Mouse (Mus musculus) kidney, embryonic 14.5 days (tissue): Measurements from ENCODE around the gene Adgre5. TPM values are rescaled to one million over a fixed set of nuclear protein-coding genes. Genes with fewer than 3 reads are reported as not detected.

Source experiments
- ATAC-seq: fragments of 200-750 bp; cut with Nextera tagmentation; 2 replicates; pipeline ENCODE4 v1.8.0; 2017; ENCODE audit warnings: moderate number of reproducible peaks, mild to moderate bottlenecking, moderate TSS enrichment, moderate library complexity; ENCODE audit not compliant: low FRiP score, low TSS enrichment
- H3K27ac ChIP-seq: fragments of 300-500 bp; sonication (generic); 2 replicates; pipeline ENCODE4 v1.5.1; 2014; ENCODE audit warnings: low read depth, mild to moderate bottlenecking, low read length, moderate library complexity, mixed read lengths
- H3K27me3 ChIP-seq: fragments of 300-500 bp; sonication (generic); 2 replicates; pipeline ENCODE4 v1.6.1; 2014; ENCODE audit warnings: mild to moderate bottlenecking, low read length; ENCODE audit not compliant: control insufficient read depth, insufficient read depth
- H3K36me3 ChIP-seq: fragments of 300-500 bp; sonication (generic); 2 replicates; pipeline ENCODE4 v1.6.1; 2014; ENCODE audit warnings: low read length, mixed read lengths; ENCODE audit not compliant: control insufficient read depth, insufficient read depth
- H3K4me1 ChIP-seq: fragments of 300-500 bp; sonication (generic); 2 replicates; pipeline ENCODE4 v1.6.1; 2014; ENCODE audit warnings: low read length, mixed read lengths; ENCODE audit not compliant: control insufficient read depth, insufficient read depth
- H3K4me2 ChIP-seq: fragments of 300-500 bp; sonication (generic); replicated peaks from 2 replicates; pipeline ENCODE4 v1.6.1; 2014; ENCODE audit warnings: low read depth, mild to moderate bottlenecking, low read length
- H3K4me3 ChIP-seq: fragments of 300-500 bp; sonication (generic); 2 replicates; pipeline ENCODE4 v1.5.1; 2014; ENCODE audit warnings: mild to moderate bottlenecking, low read length
- H3K9ac ChIP-seq: fragments of 300-500 bp; sonication (generic); 2 replicates; pipeline ENCODE4 v1.6.1; 2014; ENCODE audit warnings: low read depth, mild to moderate bottlenecking, low read length, moderate library complexity
- H3K9me3 ChIP-seq: fragments of 300-500 bp; sonication (generic); 2 replicates; pipeline ENCODE4 v1.6.1; 2016; ENCODE audit warnings: low read length; ENCODE audit not compliant: control insufficient read depth
- WGBS: fragments of 180-500 bp; shearing (Covaris S2); extraction: QIAGEN DNeasy Blood & Tissue Kit; methylation state at CpG from one replicate; pipeline ENCODE4 v1.1.7; 2014; 5-methylcytosine and 5-hydroxymethylcytosine counted together
- polyA plus RNA-seq: library from polyadenylated mRNA; unstranded; fragments of >200 nt; fragmentation: Nextera tagmentation; extraction: Ambion mirVana; gene quantifications from 2 replicates; pipeline ENCODE4 v1.2.1, GENCODE M21; 2014

The Adgre5 gene
- 18.6 and 30.9 TPM in 2 replicates for polyA plus RNA-seq

DNA sequence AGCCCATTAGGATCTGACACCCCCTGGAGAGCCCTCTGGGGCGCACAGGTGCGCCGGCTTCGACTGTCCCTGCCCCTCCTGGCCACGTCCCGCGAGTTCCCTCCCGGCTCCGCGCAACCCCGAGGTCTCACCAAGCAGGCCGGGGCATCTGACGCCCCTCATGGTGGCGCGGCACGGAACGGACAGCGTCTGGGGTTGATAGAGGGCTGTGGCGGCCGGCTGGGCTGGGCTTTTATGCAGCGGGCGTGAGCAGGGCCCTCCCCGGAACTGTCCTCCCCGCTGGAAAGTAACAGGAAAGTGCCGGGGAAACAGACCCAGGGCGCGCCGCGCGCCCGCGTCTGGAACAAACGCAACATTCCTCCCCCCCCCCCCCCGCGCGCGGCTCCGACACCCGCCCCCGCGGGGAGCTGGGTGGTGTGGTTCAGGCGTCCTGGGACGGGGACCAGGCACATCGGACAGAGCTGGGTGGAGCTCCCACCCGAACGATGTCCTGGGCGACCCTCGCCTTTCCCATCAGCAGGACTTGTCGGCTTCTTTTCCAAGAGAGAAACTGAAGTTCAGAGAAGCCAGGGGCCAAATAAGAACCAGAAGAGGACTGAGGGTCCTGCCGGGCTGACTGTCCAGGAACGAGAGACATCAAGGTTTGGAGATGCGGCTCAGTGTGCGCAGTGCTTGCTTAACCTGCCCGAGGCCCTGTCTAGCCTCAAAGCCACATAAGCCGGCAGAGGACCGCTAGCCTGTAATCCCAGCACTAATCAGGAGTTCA lies at the start of gene Adgre5:
TSS of gene Adgre5 (minus strand) at position 351 of the 766 bp plus-strand sequence.
- WGBS = 2% methylated on average over 48 of the region's 56 CpGs
- Histone ChIP-seq H3K9me3 (no peaks in the 10 kb centered on the region), H3K4me2 (peak within 1 kb of the TSS; percentile 92), H3K36me3 (no peaks in the 10 kb centered on the region), H3K4me3 (peak within 1 kb of the TSS; percentile 60), H3K27ac (peak within 1 kb of the TSS; percentile 43; the same call in 1 of the 2 replicates), H3K27me3 (no peaks in the 10 kb centered on the region), H3K9ac (peak within 1 kb of the TSS; percentile 74), H3K4me1 (peaks cover 14% of the 10 kb centered on the region; the same call in 1 of the 2 replicates)
- ATAC-seq = peak; percentile 69

DNA sequence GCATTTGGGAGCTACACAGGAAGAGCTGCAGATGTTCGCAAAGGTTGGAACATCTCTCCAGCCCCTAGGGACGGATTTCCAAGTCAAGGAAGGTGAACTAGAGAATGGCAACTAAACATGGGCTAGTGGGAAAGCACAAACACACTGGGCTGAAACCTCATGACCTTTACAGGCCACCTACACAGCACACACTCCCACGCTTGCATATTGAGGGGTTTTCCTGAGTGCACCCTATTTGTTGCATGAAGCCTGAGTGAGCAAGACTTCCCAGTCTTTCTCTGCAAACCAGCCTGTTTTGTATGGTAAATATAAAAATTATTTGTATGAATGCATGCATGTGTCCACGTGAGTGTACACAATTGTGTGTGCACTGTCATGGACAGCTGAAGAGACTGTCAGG lies 48.7 kb upstream of the Adgre5 start:
- H3K36me3 ChIP-seq = no peaks in the 10 kb centered on the region
- WGBS = 70% methylated on average over 4 of the region's 4 CpGs
- no peaks in the 10 kb centered on the region; the same call in 1 of the 2 replicates for H3K27me3 ChIP-seq
- no peaks in the 10 kb centered on the region for H3K4me1 ChIP-seq
- H3K9ac ChIP-seq = no peak overlapping the region
- no peak for ATAC-seq
- no peak overlapping the region for H3K4me2 ChIP-seq
- H3K4me3 ChIP-seq = no peak overlapping the region
- no peak overlapping the region for H3K27ac ChIP-seq
- H3K9me3 ChIP-seq = no peaks in the 10 kb centered on the region

DNA sequence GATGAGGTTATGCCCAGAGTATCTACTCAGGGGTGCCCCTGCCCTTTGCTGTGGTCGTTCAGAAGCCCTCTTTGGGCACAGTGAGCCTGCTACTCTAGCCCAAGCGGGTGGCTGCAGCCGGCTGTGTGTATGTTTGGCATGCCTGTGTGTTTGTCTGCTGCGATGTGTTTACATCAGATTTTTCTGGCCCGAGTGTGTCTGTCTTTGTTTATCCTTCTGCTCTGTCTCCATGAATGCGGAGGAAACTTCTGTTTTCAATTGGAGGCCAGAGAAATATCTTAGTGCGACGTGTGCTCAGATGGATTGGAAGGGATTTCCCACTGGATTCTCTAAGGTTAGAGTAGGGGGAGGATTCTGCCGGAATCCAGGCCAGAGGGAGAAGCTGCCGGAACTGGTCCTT lies 43.9 kb upstream of the Adgre5 start:
- no peaks in the 10 kb centered on the region for H3K36me3 ChIP-seq
- no peaks in the 10 kb centered on the region for H3K9me3 ChIP-seq
- WGBS = 80% methylated on average over 10 of the region's 10 CpGs
- no peak overlapping the region for H3K27ac ChIP-seq
- no peak overlapping the region for H3K4me2 ChIP-seq
- ATAC-seq = no peak
- H3K4me1 ChIP-seq = no peaks in the 10 kb centered on the region
- H3K4me3 ChIP-seq = no peak overlapping the region
- no peaks in the 10 kb centered on the region for H3K27me3 ChIP-seq
- H3K9ac ChIP-seq = no peak overlapping the region

DNA sequence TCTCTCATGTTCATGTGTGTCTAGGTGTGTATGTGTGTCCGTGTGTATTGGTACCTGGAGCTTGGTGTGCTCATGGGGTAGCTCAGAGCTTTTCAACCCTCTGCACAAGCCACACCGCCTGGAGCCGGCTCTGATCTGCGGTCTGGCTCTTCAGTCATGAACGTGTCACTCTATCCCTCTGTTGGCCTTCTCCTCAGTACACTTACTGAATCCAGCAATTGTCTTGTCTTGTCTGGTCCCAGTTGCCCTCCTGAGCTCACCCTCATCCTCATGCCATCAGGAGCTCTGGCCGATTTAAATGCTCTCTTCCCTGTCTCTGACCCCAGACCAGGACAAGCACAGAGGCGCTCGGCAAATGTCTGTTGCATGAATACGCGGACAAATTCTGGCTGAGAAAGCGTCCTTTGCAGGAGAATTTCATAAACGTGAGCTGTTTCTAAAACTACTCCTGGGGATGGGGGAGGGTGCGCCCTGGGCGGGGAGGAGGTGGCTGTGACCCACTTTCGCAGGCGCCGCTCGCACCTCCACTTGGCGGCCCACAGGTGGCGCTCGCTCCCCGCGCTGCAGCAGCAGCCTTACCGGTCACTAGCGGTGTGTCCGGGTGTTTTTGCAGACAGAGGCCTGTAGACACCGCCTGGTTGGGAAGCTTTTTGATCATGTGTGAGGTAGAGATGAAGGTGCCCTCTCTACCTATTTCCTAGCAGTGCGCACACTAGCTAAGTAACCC lies 41.9 kb upstream of the Adgre5 start:
- no peak overlapping the region for H3K9ac ChIP-seq
- H3K4me2 ChIP-seq = no peak overlapping the region
- ATAC-seq = peak; percentile 71
- WGBS = 18% methylated on average over 28 of the region's 28 CpGs
- no peaks in the 10 kb centered on the region for H3K4me1 ChIP-seq
- no peaks in the 10 kb centered on the region for H3K36me3 ChIP-seq
- no peak overlapping the region for H3K27ac ChIP-seq
- no peaks in the 10 kb centered on the region for H3K9me3 ChIP-seq
- H3K27me3 ChIP-seq = no peaks in the 10 kb centered on the region
- H3K4me3 ChIP-seq = no peak overlapping the region

DNA sequence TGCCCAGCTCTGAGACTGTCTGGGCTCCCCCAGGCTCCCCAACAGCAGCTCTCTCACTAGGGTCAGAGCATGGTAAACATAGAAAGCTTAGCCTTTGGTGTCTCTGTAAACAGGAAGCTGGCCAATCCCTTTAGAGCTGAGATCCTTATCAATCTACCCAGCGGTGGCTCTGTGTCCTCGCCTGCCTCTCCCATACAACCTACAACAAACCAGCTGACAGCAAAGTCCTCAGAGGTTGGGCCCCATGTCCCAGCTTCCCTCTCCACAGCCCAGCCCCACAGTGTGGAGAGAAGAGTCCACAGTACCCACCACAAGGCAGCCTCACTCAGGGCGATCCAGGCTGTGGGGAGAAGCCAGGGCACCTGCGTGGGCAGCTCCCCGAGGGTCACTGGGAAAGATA lies 38.5 kb upstream of the Adgre5 start:
- Histone ChIP-seq H3K27ac (no peak overlapping the region), H3K4me1 (no peaks in the 10 kb centered on the region), H3K9ac (no peak overlapping the region), H3K9me3 (no peaks in the 10 kb centered on the region), H3K4me2 (no peak overlapping the region), H3K27me3 (no peaks in the 10 kb centered on the region), H3K4me3 (no peak overlapping the region), H3K36me3 (no peaks in the 10 kb centered on the region)
- ATAC-seq = no peak
- 53% methylated on average over 5 of the region's 5 CpGs for WGBS

DNA sequence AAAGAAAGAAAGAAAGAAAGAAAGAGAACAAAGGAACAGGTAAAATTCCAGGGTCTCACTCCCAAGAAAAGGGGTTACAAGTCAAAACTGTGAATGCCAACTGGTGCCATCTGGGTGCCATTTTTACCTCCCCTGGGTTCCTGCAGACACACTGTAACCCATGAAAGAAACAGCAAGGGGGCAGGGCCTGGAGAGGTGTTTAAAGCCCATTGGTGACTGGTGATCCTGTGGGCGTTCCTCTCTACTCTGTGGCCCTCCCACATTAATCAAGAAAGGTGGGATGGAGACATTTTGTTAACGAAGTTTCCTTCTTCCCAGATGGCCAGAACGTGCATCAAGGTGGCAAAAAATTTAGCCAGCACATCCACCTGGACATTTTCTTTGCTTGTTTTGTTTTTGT lies 36.9 kb upstream of the Adgre5 start:
- Histone ChIP-seq H3K9me3 (no peaks in the 10 kb centered on the region), H3K27me3 (no peaks in the 10 kb centered on the region), H3K27ac (no peak overlapping the region), H3K4me3 (no peak overlapping the region), H3K4me1 (peaks cover 8% of the 10 kb centered on the region; the same call in 1 of the 2 replicates), H3K36me3 (no peaks in the 10 kb centered on the region), H3K4me2 (no peak overlapping the region), H3K9ac (no peak overlapping the region)
- 83% methylated on average over 3 of the region's 3 CpGs for WGBS
- no peak for ATAC-seq

DNA sequence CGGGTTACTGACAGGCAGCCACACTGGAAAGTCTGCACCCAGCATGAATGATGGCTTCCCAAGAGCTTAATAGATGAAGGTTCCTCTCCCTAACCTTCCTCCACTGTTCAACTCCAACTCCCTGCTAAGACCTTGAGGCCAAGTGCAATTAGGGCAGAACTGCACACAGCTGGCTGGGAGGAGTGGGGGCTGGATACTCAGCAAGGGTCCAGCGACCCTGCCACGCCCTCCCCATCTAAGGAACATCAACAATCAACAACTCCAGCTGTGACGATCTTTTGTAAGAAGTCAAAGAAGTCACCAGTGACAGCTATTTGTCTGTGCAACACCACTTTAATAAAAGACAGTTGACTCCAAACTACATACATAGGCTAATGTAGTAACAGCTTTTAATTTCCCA lies 35.5 kb upstream of the Adgre5 start:
- ATAC-seq = no peak
- Histone ChIP-seq H3K4me2 (no peak overlapping the region), H3K9me3 (no peaks in the 10 kb centered on the region), H3K27ac (no peak overlapping the region), H3K4me3 (no peak overlapping the region), H3K36me3 (no peaks in the 10 kb centered on the region), H3K4me1 (peaks cover 8% of the 10 kb centered on the region; the same call in 1 of the 2 replicates), H3K27me3 (no peaks in the 10 kb centered on the region), H3K9ac (no peak overlapping the region)
- 20% methylated on average over 4 of the region's 4 CpGs for WGBS

DNA sequence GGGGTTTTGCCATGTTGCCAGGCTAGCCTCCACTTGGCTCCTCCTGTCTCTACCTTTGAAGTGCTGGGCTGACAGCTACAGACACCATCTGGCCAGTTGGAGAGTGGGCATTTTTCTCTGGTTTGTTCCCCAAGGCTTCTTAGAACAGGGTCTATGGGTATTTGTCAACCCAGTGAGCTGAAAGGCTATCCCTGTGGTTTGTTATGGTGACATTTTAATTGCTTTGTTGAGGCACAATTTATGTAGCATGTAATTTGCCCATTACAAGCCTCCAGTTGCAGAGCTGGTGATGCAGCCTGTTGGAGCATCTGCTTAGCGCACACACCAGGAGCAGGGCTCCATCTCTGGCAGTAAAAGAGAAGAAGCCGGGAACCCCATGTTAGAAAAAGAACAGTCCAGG lies 33.1 kb upstream of the Adgre5 start:
- Histone ChIP-seq H3K36me3 (no peaks in the 10 kb centered on the region), H3K27me3 (no peaks in the 10 kb centered on the region), H3K4me1 (peaks cover 8% of the 10 kb centered on the region; the same call in 1 of the 2 replicates), H3K9me3 (no peaks in the 10 kb centered on the region), H3K4me2 (no peak overlapping the region), H3K9ac (no peak overlapping the region), H3K27ac (no peak overlapping the region), H3K4me3 (no peak overlapping the region)
- peak; percentile 80 for ATAC-seq
- 48% methylated on average over 2 of the region's 2 CpGs for WGBS

DNA sequence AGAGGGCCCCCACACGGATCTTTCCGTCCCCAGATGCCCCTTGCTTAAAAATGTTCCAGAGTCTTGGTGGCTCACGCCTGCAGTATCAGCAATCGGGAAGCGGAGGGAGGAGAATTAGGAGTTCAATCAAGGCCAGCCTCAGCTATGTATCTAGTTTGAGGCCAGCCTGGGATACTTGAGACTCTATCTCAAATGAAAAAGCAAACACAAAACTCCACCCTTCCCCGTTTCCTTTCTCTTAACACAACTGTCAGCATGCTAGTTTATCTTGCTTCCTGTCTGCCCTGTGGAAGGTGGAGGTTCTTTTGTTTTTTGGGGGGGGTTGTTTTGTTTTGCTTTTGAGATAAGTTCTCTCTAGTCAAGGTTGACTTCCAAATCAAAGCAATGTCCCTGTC lies 32.3 kb upstream of the Adgre5 start:
- Histone ChIP-seq H3K27ac (no peak overlapping the region), H3K9me3 (no peaks in the 10 kb centered on the region), H3K4me3 (peak overlapping the region; percentile 38), H3K9ac (0 out of 2 replicates have a peak overlapping the region, but pooled peaks have one; percentile 40), H3K4me1 (peaks cover 8% of the 10 kb centered on the region; the same call in 1 of the 2 replicates), H3K4me2 (peak overlapping the region; percentile 66), H3K27me3 (no peaks in the 10 kb centered on the region), H3K36me3 (no peaks in the 10 kb centered on the region)
- 28% methylated on average over 6 of the region's 6 CpGs for WGBS
- no peak for ATAC-seq
